Mouse (Mus musculus): ENCODE data around the gene Gck.

- TF ChIP-seq CTCF (IDR thresholded peaks at IDR 0.05) = no peak
- TF ChIP-seq EP300 (IDR thresholded peaks at IDR 0.05) = no peak
Observed at GRCm38 (mm10) chr11:5960051-5960450, 10.2 kb upstream of the Gck start.
